Mouse (Mus musculus): ENCODE results near the gene Prokr2.

Gene Prokr2

GRCm38 (mm10) chr2:132385194-132385838, at the start of gene Prokr2:
Gene Prokr2 (minus strand): TSS chr2:132385447.
- in situ Hi-C loops (cut with MboI; ENCODE audit: low sequenced_read_pairs), result no loop called here

GRCm38 (mm10) chr2:132427160-132427941, 42.1 kb upstream of the Prokr2 start:
- in situ Hi-C loops (cut with MboI; ENCODE audit: low sequenced_read_pairs), result no loop called here

- in situ Hi-C loops (cut with MboI; ENCODE audit: low sequenced_read_pairs), result no loop called here
Measured at GRCm38 (mm10) chr2:132425576-132425975, 40.3 kb upstream of the Prokr2 start.

- in situ Hi-C loops (cut with MboI; ENCODE audit: low sequenced_read_pairs), result no loop called here
Measured at GRCm38 (mm10) chr2:132423411-132424047, 38.3 kb upstream of the Prokr2 start.

- in situ Hi-C loops (cut with MboI; ENCODE audit: low sequenced_read_pairs), result no loop called here
Measured at GRCm38 (mm10) chr2:132422846-132423245, 37.6 kb upstream of the Prokr2 start.

- in situ Hi-C loops (cut with MboI; ENCODE audit: low sequenced_read_pairs), result no loop called here
Measured at GRCm38 (mm10) chr2:132418414-132418813, 33.2 kb upstream of the Prokr2 start.

- in situ Hi-C loops (cut with MboI; ENCODE audit: low sequenced_read_pairs), result no loop called here
Measured at GRCm38 (mm10) chr2:132410126-132410525, 24.9 kb upstream of the Prokr2 start.

- in situ Hi-C loops (cut with MboI; ENCODE audit: low sequenced_read_pairs), result no loop called here
Measured at GRCm38 (mm10) chr2:132398136-132398535, 12.9 kb upstream of the Prokr2 start.

- in situ Hi-C loops (cut with MboI; ENCODE audit: low sequenced_read_pairs), result no loop called here
Measured at GRCm38 (mm10) chr2:132395753-132396152, 10.5 kb upstream of the Prokr2 start.

GRCm38 (mm10) chr2:132390607-132391160, 5.4 kb upstream of the Prokr2 start:
- in situ Hi-C loops (cut with MboI; ENCODE audit: low sequenced_read_pairs), result no loop called here

GRCm38 (mm10) chr2:132389562-132389961, 4.3 kb upstream of the Prokr2 start:
- in situ Hi-C loops (cut with MboI; ENCODE audit: low sequenced_read_pairs), result no loop called here

GRCm38 (mm10) chr2:132384511-132385193, 595 bp downstream of the Prokr2 start:
- in situ Hi-C loops (cut with MboI; ENCODE audit: low sequenced_read_pairs), result no loop called here

- in situ Hi-C loops (cut with MboI; ENCODE audit: low sequenced_read_pairs), result no loop called here
Measured at GRCm38 (mm10) chr2:132382308-132382707, 2.9 kb downstream of the Prokr2 start.

- in situ Hi-C loops (cut with MboI; ENCODE audit: low sequenced_read_pairs), result no loop called here
Measured at GRCm38 (mm10) chr2:132379690-132380089, 5.6 kb downstream of the Prokr2 start.

- in situ Hi-C loops (cut with MboI; ENCODE audit: low sequenced_read_pairs), result no loop called here
Measured at GRCm38 (mm10) chr2:132378602-132379150, 6.6 kb downstream of the Prokr2 start.

GRCm38 (mm10) chr2:132377436-132377835, 7.8 kb downstream of the Prokr2 start:
- in situ Hi-C loops (cut with MboI; ENCODE audit: low sequenced_read_pairs), result no loop called here

GRCm38 (mm10) chr2:132375721-132376120, 9.5 kb downstream of the Prokr2 start:
- in situ Hi-C loops (cut with MboI; ENCODE audit: low sequenced_read_pairs), result no loop called here

GRCm38 (mm10) chr2:132375135-132375534, 10.1 kb downstream of the Prokr2 start:
- in situ Hi-C loops (cut with MboI; ENCODE audit: low sequenced_read_pairs), result no loop called here

GRCm38 (mm10) chr2:132373748-132374147, 11.5 kb downstream of the Prokr2 start:
- in situ Hi-C loops (cut with MboI; ENCODE audit: low sequenced_read_pairs), result no loop called here

GRCm38 (mm10) chr2:132368433-132368832, 16.8 kb downstream of the Prokr2 start:
- in situ Hi-C loops (cut with MboI; ENCODE audit: low sequenced_read_pairs), result no loop called here

- in situ Hi-C loops (cut with MboI; ENCODE audit: low sequenced_read_pairs), result no loop called here
Measured at GRCm38 (mm10) chr2:132343846-132344245, 41.4 kb downstream of the Prokr2 start.
